Mouse (Mus musculus): Measurements from ENCODE around the gene Olfr1425.
"Not testable (repeated sequence)": the region's sequence is repeated elsewhere in the genome, so short reads cannot be mapped to it uniquely, and the experiment has no call there.

The Olfr1425 gene

GRCm38 (mm10) chr19:12077631-12078030, at the start of gene Olfr1425:
Olfr1425 (minus strand) TSS chr19:12077731.
- DNase-seq: not testable (repeated sequence)

GRCm38 (mm10) chr19:12123103-12123502, 45.6 kb upstream of the Olfr1425 start, which contains the start of gene Olfr76:
Olfr76 (minus strand) TSS chr19:12123203.
- no peak for DNase-seq

- DNase-seq: no peak
Observed at GRCm38 (mm10) chr19:12116464-12116863, 38.9 kb upstream of the Olfr1425 start.

GRCm38 (mm10) chr19:12115797-12116196, 38.3 kb upstream of the Olfr1425 start, which contains the start of gene Olfr1428:
Olfr1428 (minus strand) TSS chr19:12115897.
- DNase-seq: no peak

- DNase-seq: no peak
Observed at GRCm38 (mm10) chr19:12113807-12114206, 36.3 kb upstream of the Olfr1425 start.

GRCm38 (mm10) chr19:12104541-12104940, 27.0 kb upstream of the Olfr1425 start:
- no peak for DNase-seq

GRCm38 (mm10) chr19:12103234-12103633, 25.7 kb upstream of the Olfr1425 start, which contains the start of gene Olfr1427:
Olfr1427 (minus strand) TSS chr19:12103334.
- no peak for DNase-seq

- DNase-seq: no peak
Observed at GRCm38 (mm10) chr19:12091913-12092312, 14.4 kb upstream of the Olfr1425 start, which contains the start of gene Olfr1426. Olfr1426 (minus strand) TSS chr19:12092013.

GRCm38 (mm10) chr19:12069546-12069945, 8.0 kb downstream of the Olfr1425 start:
- not testable (repeated sequence) for DNase-seq

GRCm38 (mm10) chr19:12067806-12068205, 9.7 kb downstream of the Olfr1425 start:
- DNase-seq: not testable (repeated sequence)

- not testable (repeated sequence) for DNase-seq
Observed at GRCm38 (mm10) chr19:12062582-12062981, 14.9 kb downstream of the Olfr1425 start, which contains the start of gene Olfr1424. Olfr1424 (minus strand) TSS chr19:12062682.

- no peak for DNase-seq
Observed at GRCm38 (mm10) chr19:12043163-12043562, 34.4 kb downstream of the Olfr1425 start.

GRCm38 (mm10) chr19:12041217-12041616, 36.3 kb downstream of the Olfr1425 start, which contains the start of gene Olfr1423:
Olfr1423 (minus strand) TSS chr19:12041317.
- no peak for DNase-seq

GRCm38 (mm10) chr19:12037727-12038126, 39.8 kb downstream of the Olfr1425 start:
- no peak for DNase-seq

- no peak for DNase-seq
Observed at GRCm38 (mm10) chr19:12026606-12027005, 50.9 kb downstream of the Olfr1425 start.

GRCm38 (mm10) chr19:12025333-12025732, 52.2 kb downstream of the Olfr1425 start:
- no peak for DNase-seq

GRCm38 (mm10) chr19:12024149-12024548, 53.4 kb downstream of the Olfr1425 start:
- DNase-seq: no peak
